In genomic region chr3:37586731-37587578, GRCm38 (mm10) we compare ENCODE assay signal across 8 mouse cellular contexts. TPM values are rescaled to one million over a fixed set of nuclear protein-coding genes. Genes with fewer than 3 reads are reported as not detected.
DNase-seq lines count a peak whose midpoint lies in the region; ATAC-seq and TF ChIP-seq lines count a peak whose summit lies in the region.

No protein-coding gene starts in this region.

- H3K4me3 ChIP-seq in heart, postnatal 0 days (ENCODE audit: low read depth, low read length): peak overlapping the region; percentile 25
- peak overlapping the region; percentile 9 for H3K4me3 ChIP-seq in limb, embryonic 14.5 days (replicated peaks; ENCODE audit: low read length)

- H3K27me3 ChIP-seq in heart, postnatal 0 days (ENCODE audit: control insufficient read depth, insufficient read depth, low read length): no peaks in the 10 kb centered on the region
- no peaks in the 10 kb centered on the region for H3K27me3 ChIP-seq in limb, embryonic 14.5 days (ENCODE audit: control insufficient read depth, insufficient read depth, low read length)

- no peak for TF ChIP-seq CTCF in heart, postnatal 0 days (IDR thresholded peaks at IDR 0.05; ENCODE audit: low read depth)

- 44% methylated on average over 16 of the region's 16 CpGs for WGBS in heart, postnatal 0 days
- WGBS in limb, embryonic 14.5 days: 23% methylated on average over 16 of the region's 16 CpGs

- ATAC-seq in heart, postnatal 0 days (ENCODE audit: insufficient read depth, low read depth): no peak
- ATAC-seq in limb, embryonic 14.5 days (ENCODE audit: low FRiP score, low read depth): no peak; the same call in 1 of the 2 replicates

- H3K27ac ChIP-seq in heart, postnatal 0 days (ENCODE audit: low read depth): peak overlapping the region; percentile 81
- H3K27ac ChIP-seq in limb, embryonic 14.5 days (replicated peaks; ENCODE audit: low read depth, low read length): peak overlapping the region; percentile 73

- H3K9me3 ChIP-seq in heart, postnatal 0 days (replicated peaks; ENCODE audit: control insufficient read depth, low read length): no peaks in the 10 kb centered on the region
- H3K9me3 ChIP-seq in limb, embryonic 14.5 days (ENCODE audit: control insufficient read depth, low read length): no peaks in the 10 kb centered on the region

- TF ChIP-seq POLR2A in limb, embryonic 14.5 days (IDR thresholded peaks at IDR 0.05; ENCODE audit: borderline replicate concordance, extremely low read depth, insufficient read depth, insufficient read length): no peak

- peak overlapping the region; percentile 33; the same call in 1 of the 2 replicates for H3K9ac ChIP-seq in heart, postnatal 0 days (replicated peaks; ENCODE audit: low read depth, low read length)
- peak overlapping the region; percentile 37; the same call in 1 of the 2 replicates for H3K9ac ChIP-seq in limb, embryonic 14.5 days (ENCODE audit: low read depth, low read length, severe bottlenecking)

- no peaks in the 10 kb centered on the region for H3K36me3 ChIP-seq in heart, postnatal 0 days (replicated peaks; ENCODE audit: control insufficient read depth, insufficient read depth, low read length)
- H3K36me3 ChIP-seq in limb, embryonic 14.5 days (ENCODE audit: control insufficient read depth, insufficient read depth, low read length): no peaks in the 10 kb centered on the region

- DNase-seq in kidney, adult 11 months: peak; percentile 17
- no peak for DNase-seq in kidney, adult 18-20 months
- DNase-seq in heart, postnatal 0 days (ENCODE audit: low spot score): no peak
- peak; percentile 27 for DNase-seq in limb, embryonic 14.5 days (ENCODE audit: low spot score)
- peak; percentile 31 for DNase-seq in retina, postnatal 7 days (ENCODE audit: low read depth, low spot score)
- DNase-seq in gastrocnemius, adult 18-20 months (ENCODE audit: low spot score): no peak
- no peak for DNase-seq in frontal cortex, adult 2 months (ENCODE audit: extremely low spot score in 1 of 2, low spot score in 1 of 2)
- DNase-seq in urinary bladder, postnatal 25 days (ENCODE audit: low spot score): no peak

- no peak for TF ChIP-seq EP300 in heart, postnatal 0 days (IDR thresholded peaks at IDR 0.05; ENCODE audit: low read depth)

- H3K4me1 ChIP-seq in heart, postnatal 0 days (ENCODE audit: control insufficient read depth, insufficient read depth): no peaks in the 10 kb centered on the region
- H3K4me1 ChIP-seq in limb, embryonic 14.5 days (ENCODE audit: control insufficient read depth, insufficient read depth, low read length): peaks cover 8% of the 10 kb centered on the region

- H3K4me2 ChIP-seq in heart, postnatal 0 days (ENCODE audit: low read depth, low read length): peak overlapping the region; percentile 51
- peak overlapping the region; percentile 28 for H3K4me2 ChIP-seq in limb, embryonic 14.5 days (replicated peaks; ENCODE audit: low read depth, low read length, severe bottlenecking)

RNA-seq across cellular contexts. Expression of gene Spry1, which starts 52.8 kb away (rescaled TPM):
- total RNA-seq in heart, postnatal 0 days (2014; rRNA removed; ENCODE audit: low replicate concordance): 39.2 and 39.6 TPM in 2 replicates
- 4.8 and 5.4 TPM in 2 replicates for polyA plus RNA-seq in heart, postnatal 0 days (2015; fragmentation: Nextera tagmentation; extraction: Ambion mirVana)
- polyA plus RNA-seq in limb, embryonic 14.5 days (2012; rRNA removed): 57.1 and 74.0 TPM in 2 replicates
- polyA plus RNA-seq in limb, embryonic 14.5 days (2014; fragmentation: Nextera tagmentation; extraction: Ambion mirVana): 23.6 and 23.8 TPM in 2 replicates
- 10 to 100 TPM; 15.5 to 21.9 TPM for total RNA-seq in gastrocnemius, adult 18-20 months (2021)
- 11.1 and 11.6 TPM in 2 replicates for polyA plus RNA-seq in frontal cortex, adult 2 months (2012; rRNA removed)

Comparison
In these comparisons a context has a peak if more than half of its experiments do, and no peak if none do; other contexts are left out.
1. DNase-seq: peak in kidney, adult 11 months (single experiment), limb, embryonic 14.5 days (single experiment) and retina, postnatal 7 days (single experiment); none in kidney, adult 18-20 months (single experiment), heart, postnatal 0 days (single experiment), gastrocnemius, adult 18-20 months (single experiment), frontal cortex, adult 2 months (0 of 2) and urinary bladder, postnatal 25 days (single experiment).